Mouse (Mus musculus) midbrain, embryonic 12.5 days (tissue): ENCODE results near the gene Gprin2. TPM values are rescaled to one million over a fixed set of nuclear protein-coding genes. Genes with fewer than 3 reads are reported as not detected.

Experiments
- ATAC-seq: fragments of 200-750 bp; cut with Nextera tagmentation; 2 replicates; pipeline ENCODE4 v1.8.0; 2017; ENCODE audit warnings: low read depth, moderate TSS enrichment, moderate library complexity; ENCODE audit not compliant: low FRiP score
- H3K27ac ChIP-seq: fragments of 300-500 bp; sonication (generic); replicated peaks from 2 replicates; pipeline ENCODE4 v1.5.1; 2016; ENCODE audit warnings: mild to moderate bottlenecking
- H3K27me3 ChIP-seq: fragments of 300-500 bp; sonication (generic); 2 replicates; pipeline ENCODE4 v1.6.1; 2016; ENCODE audit warnings: mild to moderate bottlenecking
- H3K36me3 ChIP-seq: fragments of 300-500 bp; sonication (generic); 2 replicates; pipeline ENCODE4 v1.6.1; 2016
- H3K4me1 ChIP-seq: fragments of 300-500 bp; sonication (generic); 2 replicates; pipeline ENCODE4 v1.6.1; 2016
- H3K4me2 ChIP-seq: fragments of 300-500 bp; sonication (generic); replicated peaks from 2 replicates; pipeline ENCODE4 v1.6.1; 2016; ENCODE audit warnings: mild to moderate bottlenecking, moderate library complexity
- H3K4me3 ChIP-seq: fragments of 300-500 bp; sonication (generic); 2 replicates; pipeline ENCODE4 v1.5.1; 2016; ENCODE audit warnings: mild to moderate bottlenecking
- H3K9ac ChIP-seq: fragments of 300-500 bp; sonication (generic); replicated peaks from 2 replicates; pipeline ENCODE4 v1.6.1; 2016; ENCODE audit warnings: mild to moderate bottlenecking, moderate library complexity
- H3K9me3 ChIP-seq: fragments of 300-500 bp; sonication (generic); 2 replicates; pipeline ENCODE4 v1.6.1; 2016; ENCODE audit warnings: mild to moderate bottlenecking
- WGBS: fragments of 180-500 bp; shearing (Covaris S2); methylation state at CpG from one replicate; pipeline ENCODE4 v1.1.7; 2016; 5-methylcytosine and 5-hydroxymethylcytosine counted together
- polyA plus RNA-seq: library from polyadenylated mRNA; unstranded; fragments of >200 nt; fragmentation: Nextera tagmentation; extraction: Ambion mirVana; gene quantifications from 2 replicates; pipeline ENCODE4 v1.2.1, GENCODE M21; 2016

Gprin2 gene
- polyA plus RNA-seq, 1 experiment from 2014 or later, result 3.5 TPM

DNA sequence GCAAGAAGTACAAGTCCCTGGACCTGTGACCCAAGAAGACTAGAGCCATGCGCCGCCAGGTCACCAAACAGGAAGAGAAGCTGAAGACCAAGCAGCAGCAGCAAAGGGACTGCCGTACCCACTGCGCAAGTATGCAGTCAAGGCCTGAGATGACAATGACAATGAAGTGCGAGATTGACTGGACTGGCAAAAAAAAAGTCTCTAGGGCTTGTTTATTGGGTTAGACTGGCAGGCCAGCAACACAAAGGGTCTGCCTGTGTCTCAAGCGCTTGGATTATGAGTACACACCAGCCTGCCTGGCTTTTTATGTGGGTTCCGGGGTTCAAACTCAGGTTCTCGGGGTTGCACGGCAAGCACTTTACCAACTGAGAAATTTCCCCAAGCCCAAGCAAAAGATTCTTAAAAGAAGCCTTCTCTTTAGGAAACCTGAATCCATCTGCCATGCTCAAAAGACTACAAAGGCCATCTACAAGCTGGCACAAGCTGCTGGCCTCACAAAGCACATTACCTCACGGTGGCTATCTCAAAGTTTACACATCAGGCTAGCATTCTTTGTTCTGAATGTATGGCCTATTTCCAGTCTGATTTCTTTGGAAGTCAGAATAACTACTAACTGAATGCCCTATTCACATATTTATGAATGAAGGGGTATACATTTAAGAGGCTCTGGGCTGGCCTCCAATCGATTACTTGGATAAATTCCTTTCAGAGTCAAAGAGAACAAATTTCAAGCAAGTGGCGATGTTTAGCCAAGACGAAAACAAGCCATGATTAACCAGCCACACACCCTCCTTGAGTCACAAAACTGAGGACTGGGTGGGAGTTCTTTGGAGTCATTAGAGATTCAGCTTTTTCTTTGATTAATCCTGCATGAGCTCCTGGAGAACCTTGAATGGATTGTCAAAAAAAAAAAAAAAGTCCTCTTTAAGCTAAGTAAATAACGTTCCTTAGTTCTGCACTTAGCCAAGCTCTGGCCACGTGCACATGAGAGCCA lies 61.5 kb downstream of the Gprin2 start:
- ATAC-seq, result no peak
- WGBS, result 78% methylated on average over 15 of the region's 15 CpGs
- no peaks in the 10 kb centered on the region; the same call in 1 of the 2 replicates for H3K4me1 ChIP-seq
- H3K9me3 ChIP-seq, result no peaks in the 10 kb centered on the region
- no peak overlapping the region for H3K27ac ChIP-seq
- H3K27me3 ChIP-seq, result no peaks in the 10 kb centered on the region
- no peaks in the 10 kb centered on the region for H3K36me3 ChIP-seq
- no peak overlapping the region for H3K9ac ChIP-seq
- no peak overlapping the region for H3K4me2 ChIP-seq
- no peak overlapping the region for H3K4me3 ChIP-seq

Other genes starting within 250 kb of the Gprin2 start
- gene Rbp3, start 247.7 kb downstream of the Gprin2 start, polyA plus RNA-seq, result 0.07 and 0.09 TPM in 2 replicates
- 0.15 and 0.20 TPM in 2 replicates for gene Zfp488, start 222.9 kb downstream of the Gprin2 start, polyA plus RNA-seq
- gene Gm30083, start 186.5 kb downstream of the Gprin2 start, polyA plus RNA-seq, result not detected in 2 replicates
- gene Gm5460, start 184.9 kb downstream of the Gprin2 start, polyA plus RNA-seq, result not detected in 2 replicates
- gene Antxrl, start 148.9 kb downstream of the Gprin2 start, polyA plus RNA-seq, result not detected in 2 replicates
- gene Anxa8, start 115.7 kb downstream of the Gprin2 start, polyA plus RNA-seq, result 0.43 and 0.84 TPM in 2 replicates
- not detected in 2 replicates for gene A630023A22Rik, start 98.9 kb downstream of the Gprin2 start, polyA plus RNA-seq
- gene Npy4r, start 49.2 kb downstream of the Gprin2 start, polyA plus RNA-seq, result not detected in 2 replicates
- gene Syt15, start 17.9 kb upstream of the Gprin2 start, polyA plus RNA-seq, result 0.46 and 0.52 TPM in 2 replicates
- 7.8 and 7.9 TPM in 2 replicates for gene Shld2, start 108.8 kb upstream of the Gprin2 start, polyA plus RNA-seq
- 96.3 and 107 TPM in 2 replicates for gene Glud1, start 109.1 kb upstream of the Gprin2 start, polyA plus RNA-seq
- not detected in 2 replicates for gene Fam25c, start 153.8 kb upstream of the Gprin2 start, polyA plus RNA-seq
- gene Sncg, start 173.1 kb upstream of the Gprin2 start, polyA plus RNA-seq, result 50.9 and 63.4 TPM in 2 replicates
- gene Mmrn2, start 173.8 kb upstream of the Gprin2 start, polyA plus RNA-seq, result 6.7 and 6.8 TPM in 2 replicates